Mouse (Mus musculus) C2C12 (cell line): ENCODE data around the gene Gba2.

Experiments used
- CEBPB ChIP-seq: IDR thresholded peaks from one replicate; pipeline ENCODE4 v1.6.1; 2011; ENCODE audit warnings: low read depth, mild to moderate bottlenecking, control low read depth, moderate library complexity
- CTCF ChIP-seq: IDR thresholded peaks from one replicate; pipeline ENCODE4 v1.5.1; 2011; ENCODE audit not compliant: control insufficient read depth, insufficient read depth, insufficient read length
- MAX ChIP-seq: IDR thresholded peaks from one replicate; pipeline ENCODE4 v1.6.1; 2011; ENCODE audit warnings: mild to moderate bottlenecking, control low read depth
- USF1 ChIP-seq: IDR thresholded peaks from one replicate; pipeline ENCODE4 v1.6.1; 2011; ENCODE audit warnings: low read depth, mild to moderate bottlenecking, control low read depth, moderate library complexity

GRCm38 (mm10) chr4:43547160-43547559 is 31.5 kb downstream of the Gba2 start:
- TF ChIP-seq CTCF (no peak), CEBPB (no peak), MAX (no peak), USF1 (no peak)
